Mouse (Mus musculus): ENCODE data around the gene Casp9. TPM values are rescaled to one million over a fixed set of nuclear protein-coding genes. Genes with fewer than 3 reads are reported as not detected.

The Casp9 gene
- polyA plus RNA-seq, 1 experiment from 2014 or later, result 22.6 TPM

Other genes starting within 250 kb of the Casp9 start
- 65.4 and 78.9 TPM in 2 replicates for gene Fblim1, start 187.5 kb upstream of the Casp9 start, polyA plus RNA-seq (2016; fragmentation: Nextera tagmentation; extraction: Ambion mirVana)
- gene Tmem82, start 175.0 kb upstream of the Casp9 start, polyA plus RNA-seq (2016; fragmentation: Nextera tagmentation; extraction: Ambion mirVana), result 0.80 and 0.87 TPM in 2 replicates
- gene Slc25a34, start 169.8 kb upstream of the Casp9 start, polyA plus RNA-seq (2016; fragmentation: Nextera tagmentation; extraction: Ambion mirVana), result not detected in 2 replicates
- 7.4 and 8.3 TPM in 2 replicates for gene Plekhm2, start 128.7 kb upstream of the Casp9 start, polyA plus RNA-seq (2016; fragmentation: Nextera tagmentation; extraction: Ambion mirVana)
- 1.8 TPM in 1 of 2 replicates, not detected in the other for gene Rsc1a1, start 108.0 kb upstream of the Casp9 start, polyA plus RNA-seq (2016; fragmentation: Nextera tagmentation; extraction: Ambion mirVana)
- 31.1 and 32.2 TPM in 2 replicates for gene Ddi2, start 70.2 kb upstream of the Casp9 start, polyA plus RNA-seq (2016; fragmentation: Nextera tagmentation; extraction: Ambion mirVana)
- gene Agmat, start 46.9 kb upstream of the Casp9 start, polyA plus RNA-seq (2016; fragmentation: Nextera tagmentation; extraction: Ambion mirVana), result not detected in 2 replicates
- gene Dnajc16, start 2.7 kb upstream of the Casp9 start, polyA plus RNA-seq (2016; fragmentation: Nextera tagmentation; extraction: Ambion mirVana), result 3.4 and 4.0 TPM in 2 replicates
- gene Cela2a, start 32.5 kb downstream of the Casp9 start, polyA plus RNA-seq (2016; fragmentation: Nextera tagmentation; extraction: Ambion mirVana), result not detected in 2 replicates
- gene Ctrc, start 52.7 kb downstream of the Casp9 start, polyA plus RNA-seq (2016; fragmentation: Nextera tagmentation; extraction: Ambion mirVana), result not detected in 2 replicates
- 48.4 and 48.7 TPM in 2 replicates for gene Efhd2, start 81.3 kb downstream of the Casp9 start, polyA plus RNA-seq (2016; fragmentation: Nextera tagmentation; extraction: Ambion mirVana)
- gene Fhad1, start 221.5 kb downstream of the Casp9 start, polyA plus RNA-seq (2016; fragmentation: Nextera tagmentation; extraction: Ambion mirVana), result 1.4 and 1.8 TPM in 2 replicates